Mouse (Mus musculus) ovary, postnatal 10 days (tissue): Measurements from ENCODE around the gene Itih1.

Experiments used
- DNase-seq: peaks from one replicate; pipeline ENCODE4 v3.0.0; 2022; ENCODE audit warnings: low spot score

The Itih1 gene

GRCm38 (mm10) chr14:30904307-30904706 lies 38.8 kb downstream of the Itih1 start:
- DNase-seq, result no peak

GRCm38 (mm10) chr14:30903036-30903435 lies 40.1 kb downstream of the Itih1 start:
- no peak for DNase-seq

- DNase-seq, result no peak
These were observed 40.5 kb downstream of the Itih1 start for GRCm38 (mm10) chr14:30902628-30903027.

- DNase-seq, result no peak
These were observed 43.1 kb downstream of the Itih1 start for GRCm38 (mm10) chr14:30899972-30900371.

- DNase-seq, result no peak
These were observed 54.8 kb downstream of the Itih1 start for GRCm38 (mm10) chr14:30888271-30888732.

GRCm38 (mm10) chr14:30886204-30886603 lies 56.9 kb downstream of the Itih1 start, which contains the start of gene Itih4:
TSS of gene Itih4 (plus strand) at chr14:30886476.
- DNase-seq, result no peak

GRCm38 (mm10) chr14:30885298-30885697 lies 57.8 kb downstream of the Itih1 start:
- DNase-seq, result no peak

- no peak for DNase-seq
These were observed 61.4 kb downstream of the Itih1 start for GRCm38 (mm10) chr14:30881718-30882108.

GRCm38 (mm10) chr14:30880811-30881717 lies 62.0 kb downstream of the Itih1 start:
- no peak for DNase-seq

GRCm38 (mm10) chr14:30880251-30880650 lies 62.8 kb downstream of the Itih1 start:
- DNase-seq, result no peak

- DNase-seq, result no peak
These were observed 63.3 kb downstream of the Itih1 start for GRCm38 (mm10) chr14:30879794-30880193.
